Mouse (Mus musculus) stomach, embryonic 16.5 days (tissue): ENCODE data around the gene Dnajc27. TPM values are rescaled to one million over a fixed set of nuclear protein-coding genes. Genes with fewer than 3 reads are reported as not detected.

ENCODE experiments used
- ATAC-seq: fragments of 200-750 bp; cut with Nextera tagmentation; 2 replicates; pipeline ENCODE4 v1.8.0; 2017; ENCODE audit warnings: moderate number of reproducible peaks, moderate TSS enrichment; ENCODE audit not compliant: insufficient read depth, low FRiP score
- H3K27ac ChIP-seq: fragments of 300-500 bp; sonication (generic); 2 replicates; pipeline ENCODE4 v1.5.1; 2014; ENCODE audit warnings: low read length
- H3K27me3 ChIP-seq: fragments of 300-500 bp; sonication (generic); 2 replicates; pipeline ENCODE4 v1.6.1; 2014; ENCODE audit warnings: low read length, control low read depth, mixed read lengths; ENCODE audit not compliant: control insufficient read depth, insufficient read depth
- H3K36me3 ChIP-seq: fragments of 300-500 bp; sonication (generic); 2 replicates; pipeline ENCODE4 v1.6.1; 2014; ENCODE audit warnings: low read length; ENCODE audit not compliant: control insufficient read depth, insufficient read depth
- H3K4me1 ChIP-seq: fragments of 300-500 bp; sonication (generic); 2 replicates; pipeline ENCODE4 v1.6.1; 2014; ENCODE audit warnings: low read length, control low read depth, mixed read lengths; ENCODE audit not compliant: control insufficient read depth, insufficient read depth
- H3K4me2 ChIP-seq: fragments of 300-500 bp; sonication (generic); 2 replicates; pipeline ENCODE4 v1.6.1; 2014; ENCODE audit warnings: low read depth, low read length, mixed read lengths
- H3K4me3 ChIP-seq: fragments of 300-500 bp; sonication (generic); replicated peaks from 2 replicates; pipeline ENCODE4 v1.5.1; 2014; ENCODE audit warnings: mild to moderate bottlenecking, low read length
- H3K9ac ChIP-seq: fragments of 300-500 bp; sonication (generic); 2 replicates; pipeline ENCODE4 v1.6.1; 2014; ENCODE audit warnings: low read length
- H3K9me3 ChIP-seq: fragments of 300-500 bp; sonication (generic); replicated peaks from 2 replicates; pipeline ENCODE4 v1.6.1; 2016; ENCODE audit warnings: low read length, control low read depth; ENCODE audit not compliant: control insufficient read depth
- WGBS: fragments of 180-500 bp; shearing (Covaris S2); extraction: QIAGEN DNeasy Blood & Tissue Kit; methylation state at CpG from one replicate; pipeline ENCODE4 v1.1.7; 2014; 5-methylcytosine and 5-hydroxymethylcytosine counted together
- polyA plus RNA-seq: library from polyadenylated mRNA; unstranded; fragments of >200 nt; fragmentation: Nextera tagmentation; extraction: Ambion mirVana; gene quantifications from 2 replicates; pipeline ENCODE4 v1.2.1, GENCODE M21; 2015

Gene Dnajc27
- polyA plus RNA-seq, 1 experiment from 2014 or later: 5.7 TPM

- Histone ChIP-seq H3K4me1 (peaks cover 13% of the 10 kb centered on the region; the same call in 1 of the 2 replicates), H3K9ac (no peak overlapping the region), H3K27me3 (no peaks in the 10 kb centered on the region), H3K27ac (no peak overlapping the region), H3K36me3 (no peaks in the 10 kb centered on the region), H3K4me2 (no peak overlapping the region), H3K4me3 (no peak overlapping the region), H3K9me3 (no peaks in the 10 kb centered on the region)
- ATAC-seq: peak; percentile 29; the same call in 1 of the 2 replicates
- WGBS: 70% methylated on average over 4 of the region's 4 CpGs
Measured at GRCm38 (mm10) chr12:4117579-4117978, 35.2 kb downstream of the Dnajc27 start.

GRCm38 (mm10) chr12:4127346-4127745 lies 45.0 kb downstream of the Dnajc27 start:
- no peaks in the 10 kb centered on the region for H3K27me3 ChIP-seq
- ATAC-seq: no peak
- no peak overlapping the region for H3K4me2 ChIP-seq
- 0 out of 2 replicates have a peak, but pooled peaks cover 4% of the 10 kb centered on the region for H3K9me3 ChIP-seq
- H3K4me3 ChIP-seq: no peak overlapping the region
- H3K9ac ChIP-seq: no peak overlapping the region
- H3K4me1 ChIP-seq: no peaks in the 10 kb centered on the region
- no peaks in the 10 kb centered on the region for H3K36me3 ChIP-seq
- 70% methylated on average over 7 of the region's 7 CpGs for WGBS
- no peak overlapping the region for H3K27ac ChIP-seq

- Histone ChIP-seq H3K4me3 (peak within 1 kb of the TSS; percentile 66), H3K27ac (peak within 1 kb of the TSS; percentile 55)
- under 1% methylated on average over 82 of the region's 83 CpGs for WGBS
Measured at GRCm38 (mm10) chr12:4132941-4133846, 50.8 kb downstream of the Dnajc27 start, which contains the start of gene Adcy3. TSS of gene Adcy3 (plus strand) at chr12:4133103.

GRCm38 (mm10) chr12:4133847-4134212 lies 51.4 kb downstream of the Dnajc27 start:
- WGBS: 19% methylated on average over 11 of the region's 11 CpGs
- Histone ChIP-seq H3K9ac (peak overlapping the region; percentile 84), H3K4me2 (peak overlapping the region; percentile 91), H3K4me1 (peaks cover 17% of the 10 kb centered on the region), H3K4me3 (peak overlapping the region; percentile 66), H3K27me3 (no peaks in the 10 kb centered on the region), H3K27ac (no peak overlapping the region), H3K9me3 (0 out of 2 replicates have a peak, but pooled peaks cover 4% of the 10 kb centered on the region), H3K36me3 (no peaks in the 10 kb centered on the region)
- peak; percentile 23; the same call in 1 of the 2 replicates for ATAC-seq

More at GRCm38 (mm10) chr12:4132941-4133846, 50.8 kb downstream of the Dnajc27 start, which contains the start of gene Adcy3:
- Histone ChIP-seq H3K9ac (peak within 1 kb of the TSS; percentile 84), H3K27me3 (no peaks in the 10 kb centered on the region), H3K36me3 (no peaks in the 10 kb centered on the region), H3K4me1 (peaks cover 17% of the 10 kb centered on the region), H3K4me2 (peak within 1 kb of the TSS; percentile 91), H3K9me3 (0 out of 2 replicates have a peak, but pooled peaks cover 4% of the 10 kb centered on the region)
- ATAC-seq: peak; percentile 85

- H3K4me3 ChIP-seq: no peak overlapping the region
- no peaks in the 10 kb centered on the region for H3K27me3 ChIP-seq
- H3K27ac ChIP-seq: no peak overlapping the region
- no peak overlapping the region for H3K9ac ChIP-seq
- H3K4me2 ChIP-seq: no peak overlapping the region
- H3K4me1 ChIP-seq: no peaks in the 10 kb centered on the region
- 89% methylated on average over 5 of the region's 5 CpGs for WGBS
- ATAC-seq: no peak
- no peaks in the 10 kb centered on the region for H3K9me3 ChIP-seq
- 0 out of 2 replicates have a peak, but pooled peaks cover 3% of the 10 kb centered on the region for H3K36me3 ChIP-seq
Measured at GRCm38 (mm10) chr12:4143179-4143578, 60.8 kb downstream of the Dnajc27 start.

- H3K9me3 ChIP-seq: no peaks in the 10 kb centered on the region; the same call in 1 of the 2 replicates
- WGBS: 91% methylated on average over 2 of the region's 2 CpGs
- no peak overlapping the region for H3K27ac ChIP-seq
- no peaks in the 10 kb centered on the region for H3K27me3 ChIP-seq
- H3K9ac ChIP-seq: no peak overlapping the region
- no peaks in the 10 kb centered on the region for H3K4me1 ChIP-seq
- no peak overlapping the region for H3K4me3 ChIP-seq
- H3K4me2 ChIP-seq: no peak overlapping the region
- ATAC-seq: no peak
- H3K36me3 ChIP-seq: 0 out of 2 replicates have a peak, but pooled peaks cover 2% of the 10 kb centered on the region
Measured at GRCm38 (mm10) chr12:4150936-4151335, 68.6 kb downstream of the Dnajc27 start.

GRCm38 (mm10) chr12:4151969-4152368 lies 69.6 kb downstream of the Dnajc27 start:
- WGBS: 84% methylated on average over 3 of the region's 3 CpGs
- ATAC-seq: no peak
- H3K4me3 ChIP-seq: no peak overlapping the region

GRCm38 (mm10) chr12:4157466-4157865 lies 75.1 kb downstream of the Dnajc27 start:
- Histone ChIP-seq H3K4me1 (no peaks in the 10 kb centered on the region), H3K27me3 (no peaks in the 10 kb centered on the region), H3K4me2 (no peak overlapping the region), H3K9ac (no peak overlapping the region), H3K36me3 (no peaks in the 10 kb centered on the region), H3K4me3 (no peak overlapping the region), H3K9me3 (no peaks in the 10 kb centered on the region), H3K27ac (no peak overlapping the region)
- no peak for ATAC-seq
- WGBS: 70% methylated on average over 2 of the region's 2 CpGs

More at GRCm38 (mm10) chr12:4151969-4152368, 69.6 kb downstream of the Dnajc27 start:
- Histone ChIP-seq H3K4me1 (no peaks in the 10 kb centered on the region), H3K4me2 (no peak overlapping the region), H3K36me3 (no peaks in the 10 kb centered on the region), H3K27me3 (no peaks in the 10 kb centered on the region), H3K27ac (no peak overlapping the region), H3K9me3 (no peaks in the 10 kb centered on the region; the same call in 1 of the 2 replicates), H3K9ac (no peak overlapping the region)

GRCm38 (mm10) chr12:4158179-4158578 lies 75.8 kb downstream of the Dnajc27 start:
- Histone ChIP-seq H3K36me3 (no peaks in the 10 kb centered on the region), H3K27ac (no peak overlapping the region), H3K9ac (no peak overlapping the region), H3K9me3 (no peaks in the 10 kb centered on the region), H3K27me3 (no peaks in the 10 kb centered on the region), H3K4me3 (no peak overlapping the region), H3K4me2 (no peak overlapping the region), H3K4me1 (no peaks in the 10 kb centered on the region)
- WGBS: 79% methylated on average over 3 of the region's 3 CpGs
- no peak for ATAC-seq
